Mouse (Mus musculus): ENCODE results near the gene Mdm2. TPM values are rescaled to one million over a fixed set of nuclear protein-coding genes. Genes with fewer than 3 reads are reported as not detected.

Mdm2 gene
- polyA plus RNA-seq, 1 experiment from 2014 or later: 51.2 TPM

DNA sequence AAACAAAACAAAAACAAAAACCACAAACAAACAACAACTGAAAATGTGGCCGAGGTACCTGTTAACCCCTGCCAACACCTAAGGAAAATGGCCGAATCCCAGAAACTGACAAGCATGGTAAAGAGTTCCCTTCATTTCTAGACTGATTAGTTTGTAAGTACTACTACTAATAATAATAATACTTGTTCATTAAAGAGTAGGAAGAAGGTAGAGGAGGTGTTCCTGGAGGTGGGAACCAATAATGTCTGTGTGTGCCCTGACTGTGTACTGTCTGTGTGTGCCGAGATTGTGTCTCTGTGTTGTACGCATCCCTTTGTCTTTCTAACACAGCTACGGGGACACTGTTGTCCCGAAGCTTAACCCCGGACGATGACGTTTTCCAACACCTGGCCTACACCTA, 39.3 kb downstream of the Mdm2 start:
- Histone ChIP-seq H3K4me2 (ENCODE audit: low read depth, low read length) (no peak overlapping the region), H3K27me3 (ENCODE audit: control insufficient read depth, insufficient read depth, low read depth, low read length) (no peaks in the 10 kb centered on the region), H3K9me3 (ENCODE audit: control insufficient read depth, low read length) (no peaks in the 10 kb centered on the region), H3K9ac (ENCODE audit: low read length) (no peak overlapping the region), H3K36me3 (ENCODE audit: control insufficient read depth, insufficient read depth, low read length) (no peaks in the 10 kb centered on the region), H3K27ac (ENCODE audit: low read length) (no peak overlapping the region), H3K4me1 (replicated peaks; ENCODE audit: control insufficient read depth, insufficient read depth, low read length) (peaks cover 20% of the 10 kb centered on the region), H3K4me3 (ENCODE audit: low read length) (no peak overlapping the region)
- WGBS: 88% methylated on average over 9 of the region's 9 CpGs
- ATAC-seq (ENCODE audit: low read depth): no peak

DNA sequence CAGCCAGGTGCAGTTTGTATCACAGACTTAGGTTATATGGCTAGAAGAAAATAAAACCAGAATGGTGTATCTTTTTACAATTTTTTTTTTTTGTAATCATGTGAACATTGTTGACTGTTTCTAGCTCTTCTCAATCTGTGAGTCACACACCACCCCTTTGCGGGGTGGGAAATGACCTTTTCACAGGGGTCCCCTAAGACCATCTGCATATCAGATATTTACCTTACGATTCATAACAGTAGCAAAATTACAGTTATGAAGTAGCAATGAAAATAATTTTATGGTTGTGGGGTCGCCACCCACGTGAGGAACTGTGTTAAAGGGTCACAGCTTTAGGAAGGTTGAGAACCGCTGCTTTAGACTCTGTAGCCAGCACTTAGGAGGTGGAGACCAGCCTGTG, 39.8 kb downstream of the Mdm2 start:
- no peak overlapping the region for H3K4me2 ChIP-seq (ENCODE audit: low read depth, low read length)
- no peak overlapping the region for H3K9ac ChIP-seq (ENCODE audit: low read length)
- no peaks in the 10 kb centered on the region for H3K9me3 ChIP-seq (ENCODE audit: control insufficient read depth, low read length)
- no peaks in the 10 kb centered on the region for H3K36me3 ChIP-seq (ENCODE audit: control insufficient read depth, insufficient read depth, low read length)
- no peaks in the 10 kb centered on the region for H3K27me3 ChIP-seq (ENCODE audit: control insufficient read depth, insufficient read depth, low read depth, low read length)
- peaks cover 15% of the 10 kb centered on the region for H3K4me1 ChIP-seq (replicated peaks; ENCODE audit: control insufficient read depth, insufficient read depth, low read length)
- ATAC-seq (ENCODE audit: low read depth): no peak
- WGBS: 81% methylated on average over 5 of the region's 5 CpGs
- H3K4me3 ChIP-seq (ENCODE audit: low read length): no peak overlapping the region
- no peak overlapping the region for H3K27ac ChIP-seq (ENCODE audit: low read length)

DNA sequence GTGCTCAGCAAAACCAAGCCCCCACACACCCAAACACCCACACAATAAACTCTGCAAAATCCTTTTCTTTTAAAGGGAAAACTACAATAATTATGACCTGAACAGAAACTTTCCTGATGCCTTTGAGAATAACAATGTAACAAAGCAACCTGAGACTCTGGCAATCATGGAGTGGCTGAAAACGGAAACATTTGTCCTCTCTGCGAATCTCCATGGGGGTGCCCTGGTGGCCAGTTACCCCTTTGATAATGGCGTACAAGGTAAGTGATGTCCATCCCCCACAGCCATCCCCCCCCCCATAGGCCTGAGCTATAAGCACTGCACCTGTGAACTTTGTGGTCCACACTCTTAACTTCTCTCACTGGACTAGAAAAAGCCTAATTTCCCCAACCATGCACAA, 40.5 kb downstream of the Mdm2 start:
- peaks cover 11% of the 10 kb centered on the region; the same call in 1 of the 2 replicates for H3K4me1 ChIP-seq (replicated peaks; ENCODE audit: control insufficient read depth, insufficient read depth, low read length)
- H3K36me3 ChIP-seq (ENCODE audit: control insufficient read depth, insufficient read depth, low read length): no peaks in the 10 kb centered on the region
- no peaks in the 10 kb centered on the region for H3K27me3 ChIP-seq (ENCODE audit: control insufficient read depth, insufficient read depth, low read depth, low read length)
- H3K9ac ChIP-seq (ENCODE audit: low read length): no peak overlapping the region
- no peak overlapping the region for H3K27ac ChIP-seq (ENCODE audit: low read length)
- no peak overlapping the region for H3K4me2 ChIP-seq (ENCODE audit: low read depth, low read length)
- H3K9me3 ChIP-seq (ENCODE audit: control insufficient read depth, low read length): no peaks in the 10 kb centered on the region
- WGBS: 75% methylated on average over 3 of the region's 3 CpGs
- H3K4me3 ChIP-seq (ENCODE audit: low read length): no peak overlapping the region
- no peak for ATAC-seq (ENCODE audit: low read depth)

DNA sequence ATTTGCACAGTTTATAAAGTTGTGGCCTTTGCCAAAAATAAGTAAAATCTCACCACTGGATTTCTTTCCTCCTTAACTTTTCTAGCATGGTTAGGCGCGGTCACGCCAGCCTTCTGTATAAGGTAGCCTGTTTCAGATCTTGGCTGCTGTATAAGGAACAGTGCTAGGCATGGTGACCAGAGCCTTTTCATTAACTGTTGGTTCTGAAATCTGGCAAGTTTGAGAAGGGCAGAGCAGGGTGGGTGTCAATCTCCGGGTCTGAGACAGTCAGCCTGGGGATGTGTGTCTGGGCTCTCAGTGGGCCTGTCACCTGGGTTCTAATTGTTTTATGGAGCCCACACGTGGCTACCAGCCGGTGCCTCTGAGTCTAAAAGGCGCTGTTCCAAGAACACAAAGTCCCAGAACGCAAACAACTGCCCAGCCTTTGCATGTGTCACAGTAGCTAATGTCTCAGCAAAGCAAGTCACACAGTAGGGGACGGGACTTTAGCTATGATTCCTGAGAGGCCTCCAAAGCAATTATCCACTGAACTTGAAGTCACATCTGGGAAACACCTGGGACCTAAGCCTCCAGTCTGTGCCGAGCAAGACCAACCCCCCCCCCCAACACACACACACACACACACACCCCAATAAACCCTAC, 41.0 kb downstream of the Mdm2 start:
- peak overlapping the region; percentile 27; the same call in 1 of the 2 replicates for H3K27ac ChIP-seq (ENCODE audit: low read length)
- peak; percentile 49; the same call in 1 of the 2 replicates for ATAC-seq (ENCODE audit: low read depth)
- WGBS: 59% methylated on average over 10 of the region's 10 CpGs

DNA sequence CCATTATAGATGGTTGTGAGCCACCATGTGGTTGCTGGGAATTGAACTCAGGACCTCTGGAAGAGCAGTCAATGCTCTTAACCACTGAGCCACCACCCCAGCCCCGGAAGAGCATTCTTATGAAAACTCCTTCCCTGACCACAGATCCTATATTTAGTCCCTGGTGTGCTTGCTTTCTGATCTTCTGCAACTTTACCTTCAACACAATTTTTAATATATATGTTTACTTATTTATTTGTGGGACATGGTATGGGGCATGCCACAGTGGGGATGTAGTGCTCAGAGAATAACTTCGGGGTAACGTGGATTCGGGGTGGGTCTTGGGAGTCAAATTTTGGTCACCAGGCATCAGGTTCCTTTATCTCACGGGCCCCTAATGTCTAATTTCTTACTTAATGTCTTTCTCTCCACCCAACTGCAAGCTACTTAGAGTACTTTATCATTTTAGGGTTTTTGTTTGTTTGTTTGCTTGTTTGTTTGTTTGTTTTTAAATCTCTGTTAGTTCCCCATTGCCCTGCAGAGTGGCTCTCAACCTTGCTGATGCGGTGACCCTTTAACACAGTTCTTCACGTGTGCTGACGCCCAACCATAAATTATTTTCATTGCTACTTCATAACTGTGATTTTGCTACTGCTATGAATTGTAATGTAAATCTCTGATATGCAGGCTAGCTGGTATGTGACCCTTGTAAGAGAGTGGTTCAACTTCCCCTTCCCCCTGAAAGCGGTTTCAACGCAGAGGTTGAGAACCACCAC, 41.8 kb downstream of the Mdm2 start:
- no peak overlapping the region for H3K9ac ChIP-seq (ENCODE audit: low read length)
- no peak overlapping the region for H3K27ac ChIP-seq (ENCODE audit: low read length)
- no peaks in the 10 kb centered on the region for H3K9me3 ChIP-seq (ENCODE audit: control insufficient read depth, low read length)
- 72% methylated on average over 10 of the region's 10 CpGs for WGBS
- H3K4me1 ChIP-seq (replicated peaks; ENCODE audit: control insufficient read depth, insufficient read depth, low read length): peaks cover 18% of the 10 kb centered on the region; the same call in 1 of the 2 replicates
- H3K4me3 ChIP-seq (ENCODE audit: low read length): no peak overlapping the region
- no peaks in the 10 kb centered on the region for H3K36me3 ChIP-seq (ENCODE audit: control insufficient read depth, insufficient read depth, low read length)
- no peak overlapping the region for H3K4me2 ChIP-seq (ENCODE audit: low read depth, low read length)
- no peak for ATAC-seq (ENCODE audit: low read depth)
- no peaks in the 10 kb centered on the region for H3K27me3 ChIP-seq (ENCODE audit: control insufficient read depth, insufficient read depth, low read depth, low read length)

More for the DNA sequence above, 41.0 kb downstream of the Mdm2 start:
- H3K9me3 ChIP-seq (ENCODE audit: control insufficient read depth, low read length): no peaks in the 10 kb centered on the region
- H3K4me2 ChIP-seq (ENCODE audit: low read depth, low read length): no peak overlapping the region
- no peak overlapping the region for H3K9ac ChIP-seq (ENCODE audit: low read length)
- no peak overlapping the region for H3K4me3 ChIP-seq (ENCODE audit: low read length)
- no peaks in the 10 kb centered on the region for H3K27me3 ChIP-seq (ENCODE audit: control insufficient read depth, insufficient read depth, low read depth, low read length)
- no peaks in the 10 kb centered on the region for H3K36me3 ChIP-seq (ENCODE audit: control insufficient read depth, insufficient read depth, low read length)
- peaks cover 13% of the 10 kb centered on the region; the same call in 1 of the 2 replicates for H3K4me1 ChIP-seq (replicated peaks; ENCODE audit: control insufficient read depth, insufficient read depth, low read length)

DNA sequence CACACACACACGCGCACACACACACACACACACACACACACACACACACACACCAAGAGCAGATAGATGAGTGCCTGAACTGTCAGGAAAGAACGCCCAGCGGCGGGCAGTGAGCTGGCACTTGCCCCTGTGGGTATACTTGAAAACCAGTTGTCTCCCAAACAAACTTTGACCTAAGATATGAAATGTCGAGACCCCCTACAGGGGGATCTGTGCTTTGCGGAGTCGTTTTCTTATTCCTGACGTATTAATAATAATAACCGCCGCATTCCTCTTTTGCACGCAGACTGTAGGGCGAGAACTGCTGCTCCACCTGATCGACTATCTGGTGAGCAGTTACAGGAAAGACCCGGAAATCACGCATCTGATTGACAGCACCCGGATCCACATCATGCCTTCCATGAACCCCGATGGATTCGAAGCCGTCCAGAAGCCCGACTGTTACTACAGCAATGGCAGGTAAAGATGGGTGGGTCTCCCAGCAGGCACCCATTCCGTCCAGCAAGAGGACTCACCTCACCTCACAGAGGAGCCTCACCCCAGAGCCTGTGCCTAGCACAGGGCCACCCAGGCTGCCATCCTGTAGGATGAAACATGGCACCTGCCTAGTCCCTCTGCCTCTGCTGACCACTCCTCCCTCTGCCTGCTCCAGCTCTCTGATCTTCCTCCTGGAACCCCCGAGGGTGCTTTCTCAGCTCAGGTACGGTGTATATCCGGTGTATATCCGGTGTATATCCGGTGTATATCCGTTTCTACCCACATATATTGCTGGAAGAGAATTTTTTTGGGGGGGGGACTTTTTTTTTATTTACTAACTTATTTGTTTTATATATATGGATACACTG, 42.7 kb downstream of the Mdm2 start:
- no peak overlapping the region for H3K27ac ChIP-seq (ENCODE audit: low read length)
- no peak overlapping the region for H3K4me3 ChIP-seq (ENCODE audit: low read length)
- no peaks in the 10 kb centered on the region for H3K36me3 ChIP-seq (ENCODE audit: control insufficient read depth, insufficient read depth, low read length)
- H3K9me3 ChIP-seq (ENCODE audit: control insufficient read depth, low read length): no peaks in the 10 kb centered on the region
- ATAC-seq (ENCODE audit: low read depth): no peak
- no peaks in the 10 kb centered on the region for H3K27me3 ChIP-seq (ENCODE audit: control insufficient read depth, insufficient read depth, low read depth, low read length)
- H3K9ac ChIP-seq (ENCODE audit: low read length): no peak overlapping the region
- no peak overlapping the region for H3K4me2 ChIP-seq (ENCODE audit: low read depth, low read length)
- 91% methylated on average over 28 of the region's 28 CpGs for WGBS
- peaks cover 18% of the 10 kb centered on the region; the same call in 1 of the 2 replicates for H3K4me1 ChIP-seq (replicated peaks; ENCODE audit: control insufficient read depth, insufficient read depth, low read length)

DNA sequence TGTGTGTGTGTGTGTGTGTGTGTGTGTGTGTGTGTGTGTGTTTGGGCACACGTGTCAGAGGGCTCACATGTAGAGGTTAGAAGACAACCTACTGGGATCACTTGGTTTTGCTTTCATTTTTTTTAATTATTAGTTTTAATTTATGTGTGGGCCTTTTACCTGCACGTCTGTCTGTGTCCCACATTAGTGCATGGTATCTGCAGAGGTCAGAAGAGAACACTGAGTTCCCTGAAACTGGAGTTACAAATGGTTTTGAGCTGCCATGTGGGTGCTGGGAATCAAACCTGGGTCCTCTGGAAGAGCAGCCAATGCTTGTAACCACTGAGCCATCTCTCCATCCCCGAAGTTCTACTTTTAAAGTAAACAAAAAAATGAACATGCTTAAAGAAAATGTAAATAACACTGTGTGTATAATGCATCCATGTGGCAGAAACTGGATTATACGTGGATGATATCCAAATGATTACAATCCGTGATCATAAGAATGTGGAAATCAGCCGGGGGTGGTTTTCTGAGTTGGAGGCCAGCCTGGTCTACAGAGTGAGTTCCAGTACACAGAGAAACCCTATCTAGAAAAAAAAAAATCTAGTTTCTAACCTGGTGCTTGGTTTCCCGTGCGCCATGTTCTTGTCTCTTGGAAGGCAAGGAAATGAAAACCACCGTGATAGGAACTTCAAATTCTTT, 43.5 kb downstream of the Mdm2 start:
- Histone ChIP-seq H3K4me1 (replicated peaks; ENCODE audit: control insufficient read depth, insufficient read depth, low read length) (peaks cover 13% of the 10 kb centered on the region; the same call in 1 of the 2 replicates), H3K27ac (ENCODE audit: low read length) (no peak overlapping the region), H3K4me2 (ENCODE audit: low read depth, low read length) (no peak overlapping the region), H3K36me3 (ENCODE audit: control insufficient read depth, insufficient read depth, low read length) (no peaks in the 10 kb centered on the region), H3K9me3 (ENCODE audit: control insufficient read depth, low read length) (no peaks in the 10 kb centered on the region), H3K9ac (ENCODE audit: low read length) (no peak overlapping the region), H3K27me3 (ENCODE audit: control insufficient read depth, insufficient read depth, low read depth, low read length) (no peaks in the 10 kb centered on the region), H3K4me3 (ENCODE audit: low read length) (no peak overlapping the region)
- 84% methylated on average over 9 of the region's 9 CpGs for WGBS
- ATAC-seq (ENCODE audit: low read depth): no peak

DNA sequence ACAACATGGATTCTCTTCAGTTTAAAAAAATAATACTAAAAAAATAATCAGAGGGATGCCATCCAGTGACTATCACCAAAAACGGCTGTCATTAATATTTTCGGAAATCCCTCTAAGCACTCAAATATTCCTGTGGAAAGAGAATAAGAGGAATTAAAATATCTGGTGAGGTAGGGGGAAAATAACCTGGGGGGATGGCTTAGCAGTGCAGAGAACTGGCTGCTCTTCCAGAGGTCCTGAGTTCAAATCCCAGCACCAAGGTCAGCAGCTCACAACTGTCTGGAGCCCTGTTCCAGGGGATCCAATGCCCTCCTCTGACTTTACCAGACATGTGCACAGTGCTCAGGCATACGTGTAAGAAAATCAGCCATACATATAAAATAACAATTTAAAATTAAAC, 44.2 kb downstream of the Mdm2 start:
- no peak overlapping the region for H3K9ac ChIP-seq (ENCODE audit: low read length)
- H3K4me2 ChIP-seq (ENCODE audit: low read depth, low read length): no peak overlapping the region

More for the DNA sequence above, 44.2 kb downstream of the Mdm2 start:
- Histone ChIP-seq H3K36me3 (ENCODE audit: control insufficient read depth, insufficient read depth, low read length) (no peaks in the 10 kb centered on the region), H3K4me3 (ENCODE audit: low read length) (no peak overlapping the region), H3K9me3 (ENCODE audit: control insufficient read depth, low read length) (no peaks in the 10 kb centered on the region), H3K27ac (ENCODE audit: low read length) (no peak overlapping the region), H3K4me1 (replicated peaks; ENCODE audit: control insufficient read depth, insufficient read depth, low read length) (peaks cover 13% of the 10 kb centered on the region; the same call in 1 of the 2 replicates), H3K27me3 (ENCODE audit: control insufficient read depth, insufficient read depth, low read depth, low read length) (no peaks in the 10 kb centered on the region)
- ATAC-seq (ENCODE audit: low read depth): no peak
- 94% methylated on average over 3 of the region's 3 CpGs for WGBS

Measured in lung, embryonic 16.5 days (tissue).